Mouse (Mus musculus): ENCODE data around the gene Zfp644. TPM values are rescaled to one million over a fixed set of nuclear protein-coding genes. Genes with fewer than 3 reads are reported as not detected.
"Not testable (repeated sequence)": the region's sequence is repeated elsewhere in the genome, so short reads cannot be mapped to it uniquely, and the experiment has no call there.

Gene Zfp644
- polyA plus RNA-seq, 1 experiment from 2014 or later = 69.6 TPM

DNA sequence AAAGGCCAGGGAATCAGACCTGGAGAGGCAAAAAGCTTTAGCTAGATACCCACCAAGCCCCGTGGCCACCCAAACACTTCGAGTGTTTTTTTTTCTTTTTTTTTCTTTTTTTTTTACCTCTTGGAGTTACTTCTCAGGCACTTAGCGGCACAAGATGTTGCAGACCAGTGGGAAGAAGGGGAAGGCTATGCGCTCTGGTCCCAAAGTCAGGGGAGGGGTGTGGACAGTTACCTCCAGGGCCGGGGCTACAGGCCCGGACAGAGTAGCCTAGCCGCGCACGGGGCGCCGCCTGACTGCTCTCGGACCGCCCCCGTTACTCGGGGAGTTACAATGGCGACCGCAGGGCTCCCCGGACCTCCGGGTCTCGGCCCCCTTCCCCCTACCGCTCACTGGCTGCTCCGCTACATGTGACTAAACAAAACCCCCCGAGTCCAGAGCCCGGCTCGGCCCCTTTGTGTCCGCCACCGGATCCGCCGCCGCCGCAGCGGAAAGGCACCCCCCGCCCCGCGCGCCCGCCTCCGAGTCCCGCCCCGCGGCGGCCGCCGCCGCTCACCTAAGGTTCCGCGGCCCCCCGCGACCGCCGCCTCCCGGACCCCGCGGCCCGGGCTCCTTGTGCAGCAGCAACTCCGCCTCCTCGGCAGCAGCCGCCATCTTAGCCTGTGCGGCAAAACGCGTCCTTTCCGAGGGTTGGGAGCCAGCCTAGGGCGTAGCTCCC is 1.2 kb downstream of the Zfp644 start:
- Histone ChIP-seq H3K27ac (peak overlapping the region; percentile 97), H3K4me1 (peaks cover 45% of the 10 kb centered on the region), H3K9ac (peak overlapping the region; percentile 91), H3K4me3 (peak overlapping the region; percentile 61), H3K36me3 (replicated peaks) (no peaks in the 10 kb centered on the region), H3K27me3 (replicated peaks) (no peaks in the 10 kb centered on the region), H3K4me2 (peak overlapping the region; percentile 69), H3K9me3 (no peaks in the 10 kb centered on the region)
- under 1% methylated on average over 55 of the region's 63 CpGs for WGBS
- peak; percentile 93 for ATAC-seq (replicated peaks)

DNA sequence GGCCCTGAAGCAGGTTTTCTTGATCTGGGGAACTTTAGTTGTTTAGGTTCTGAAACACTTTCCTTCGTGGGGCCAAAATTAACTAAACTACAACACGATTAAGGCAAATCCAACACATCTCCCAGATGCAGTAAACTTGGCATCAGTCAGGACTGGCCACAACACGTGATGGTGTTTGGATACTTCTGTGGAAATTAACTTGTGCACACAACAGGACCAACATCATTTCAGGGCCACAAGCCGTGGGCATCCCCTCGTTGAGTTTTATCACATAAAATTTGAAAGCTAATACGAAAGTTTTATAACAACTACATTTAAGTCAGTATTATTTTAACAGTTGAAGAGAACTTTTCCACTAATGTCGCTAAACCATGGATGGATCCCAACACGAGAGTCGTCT is 1.9 kb downstream of the Zfp644 start:
- no peaks in the 10 kb centered on the region for H3K27me3 ChIP-seq (replicated peaks)
- peak overlapping the region; percentile 69 for H3K4me2 ChIP-seq
- peak overlapping the region; percentile 97; the same call in 1 of the 2 replicates for H3K27ac ChIP-seq
- peak overlapping the region; percentile 91; the same call in 1 of the 2 replicates for H3K9ac ChIP-seq
- no peaks in the 10 kb centered on the region for H3K36me3 ChIP-seq (replicated peaks)
- no peaks in the 10 kb centered on the region for H3K9me3 ChIP-seq
- peak overlapping the region; percentile 61 for H3K4me3 ChIP-seq
- ATAC-seq (replicated peaks) = no peak
- peaks cover 45% of the 10 kb centered on the region for H3K4me1 ChIP-seq
- 38% methylated on average over 9 of the region's 9 CpGs for WGBS

- peak overlapping the region; percentile 69 for H3K4me2 ChIP-seq
- H3K4me3 ChIP-seq = peak overlapping the region; percentile 61; the same call in 1 of the 2 replicates
- no peaks in the 10 kb centered on the region for H3K27me3 ChIP-seq (replicated peaks)
- H3K36me3 ChIP-seq (replicated peaks) = no peaks in the 10 kb centered on the region
- no peak overlapping the region for H3K27ac ChIP-seq
- ATAC-seq (replicated peaks) = no peak
- H3K9ac ChIP-seq = no peak overlapping the region
- WGBS = 97% methylated on average over 1 of the region's 1 CpGs
- H3K4me1 ChIP-seq = peaks cover 45% of the 10 kb centered on the region
- H3K9me3 ChIP-seq = no peaks in the 10 kb centered on the region
Observed at GRCm38 (mm10) chr5:106694683-106695082, 2.4 kb downstream of the Zfp644 start.

DNA sequence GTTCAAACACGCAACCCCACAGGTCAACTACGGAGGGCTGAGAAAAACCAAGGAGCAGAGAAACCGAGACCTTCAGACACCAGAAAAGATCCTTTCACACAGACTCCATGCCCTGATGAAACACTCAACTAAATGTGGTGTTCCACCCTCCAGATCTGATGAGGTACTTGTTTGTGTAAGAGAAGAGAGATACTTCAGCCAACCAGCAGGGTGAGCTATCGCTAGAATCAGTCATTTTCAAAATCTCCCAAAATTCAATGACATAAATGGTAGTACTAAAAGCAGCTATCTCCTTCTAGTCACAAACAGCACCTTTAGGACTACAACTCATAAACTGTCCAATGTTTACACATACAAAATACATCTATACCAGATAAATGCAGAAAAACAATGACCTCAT is 4.1 kb downstream of the Zfp644 start:
- Histone ChIP-seq H3K9ac (no peak overlapping the region), H3K27me3 (replicated peaks) (no peaks in the 10 kb centered on the region), H3K4me2 (no peak overlapping the region), H3K27ac (no peak overlapping the region), H3K4me1 (peaks cover 45% of the 10 kb centered on the region), H3K9me3 (no peaks in the 10 kb centered on the region), H3K36me3 (replicated peaks) (no peaks in the 10 kb centered on the region), H3K4me3 (no peak overlapping the region)
- no peak for ATAC-seq (replicated peaks)
- 93% methylated on average over 4 of the region's 4 CpGs for WGBS

DNA sequence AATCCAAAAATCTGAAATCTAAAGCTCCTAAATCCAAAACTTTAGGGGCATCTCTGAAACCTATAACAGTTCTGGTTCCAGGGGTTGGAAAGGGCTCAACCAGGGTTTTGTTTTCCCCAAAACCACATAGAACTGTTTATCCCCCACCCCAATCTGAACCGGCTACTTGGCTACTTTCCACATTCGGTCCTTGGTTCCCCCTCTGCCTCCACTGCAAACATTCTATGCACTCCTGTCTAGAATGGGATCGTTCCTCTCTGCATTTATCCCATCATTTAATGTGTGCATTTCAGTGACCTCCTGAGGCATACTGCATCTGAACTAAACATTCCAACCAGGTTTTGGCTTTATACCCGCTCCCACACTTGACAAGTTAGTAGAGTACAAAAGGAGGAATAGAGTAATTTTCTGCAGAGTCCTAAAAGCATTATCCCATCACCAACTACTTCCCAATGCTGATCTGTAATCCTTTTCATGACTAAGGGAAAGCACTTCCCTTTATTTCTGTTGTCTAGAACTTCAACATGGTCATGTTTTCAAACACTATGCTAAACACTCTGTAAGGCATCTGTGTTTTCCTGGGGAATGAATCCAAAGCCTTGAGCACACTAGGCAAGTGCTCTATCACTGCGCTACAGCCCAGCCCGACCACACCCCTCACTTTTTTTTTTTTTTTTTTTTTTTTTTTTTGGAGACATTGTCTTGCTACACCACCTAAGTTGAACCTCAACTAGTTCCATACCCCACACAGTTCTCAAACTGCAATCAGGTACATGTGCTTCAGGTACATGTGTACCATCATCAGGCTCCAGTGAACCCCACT is 16.2 kb downstream of the Zfp644 start:
- H3K9ac ChIP-seq = no peak overlapping the region
- H3K27ac ChIP-seq = no peak overlapping the region
- no peaks in the 10 kb centered on the region for H3K4me1 ChIP-seq
- H3K4me3 ChIP-seq = no peak overlapping the region
- H3K27me3 ChIP-seq (replicated peaks) = no peaks in the 10 kb centered on the region
- H3K4me2 ChIP-seq = no peak overlapping the region
- ATAC-seq (replicated peaks) = no peak
- no peaks in the 10 kb centered on the region for H3K9me3 ChIP-seq
- 91% methylated on average over 6 of the region's 6 CpGs for whole genome bisulfite sequencing
- H3K36me3 ChIP-seq (replicated peaks) = no peaks in the 10 kb centered on the region

- no peaks in the 10 kb centered on the region for H3K27me3 ChIP-seq (replicated peaks)
- H3K4me2 ChIP-seq = no peak overlapping the region
- no peak overlapping the region for H3K4me3 ChIP-seq
- H3K36me3 ChIP-seq (replicated peaks) = no peaks in the 10 kb centered on the region
- 91% methylated on average over 1 of the region's 1 CpGs for WGBS
- no peak overlapping the region for H3K27ac ChIP-seq
- ATAC-seq (replicated peaks) = no peak
- no peak overlapping the region for H3K9ac ChIP-seq
- H3K9me3 ChIP-seq = no peaks in the 10 kb centered on the region
- H3K4me1 ChIP-seq = no peaks in the 10 kb centered on the region
Observed at GRCm38 (mm10) chr5:106679659-106680058, 17.4 kb downstream of the Zfp644 start.

DNA sequence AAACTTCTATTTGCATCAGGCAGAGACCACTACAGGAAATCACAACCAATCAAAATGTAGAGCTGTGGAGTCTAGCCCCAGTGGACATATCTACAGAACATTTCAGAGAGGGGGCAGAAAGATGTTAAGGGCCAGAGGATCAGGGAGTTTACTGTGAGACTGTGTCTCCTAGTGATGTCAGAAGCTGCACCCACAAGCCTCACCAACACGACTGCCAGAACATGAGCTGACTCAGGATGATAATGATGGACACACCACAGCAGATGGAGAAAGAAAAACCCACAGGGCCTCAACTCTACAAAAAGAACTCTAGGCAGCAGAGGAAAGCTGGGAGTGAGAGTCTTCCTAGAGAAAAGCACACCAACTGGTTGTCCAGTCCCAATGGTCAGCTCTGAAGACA is 18.3 kb downstream of the Zfp644 start:
- H3K27me3 ChIP-seq (replicated peaks); H3K4me2 ChIP-seq; H3K27ac ChIP-seq; H3K9ac ChIP-seq; ATAC-seq (replicated peaks); H3K36me3 ChIP-seq (replicated peaks); H3K4me1 ChIP-seq; H3K4me3 ChIP-seq; H3K9me3 ChIP-seq: not testable (repeated sequence)
- 79% methylated on average over 1 of the region's 1 CpGs for WGBS

- WGBS = 95% methylated on average over 9 of the region's 9 CpGs
- Histone ChIP-seq H3K27ac (no peak overlapping the region), H3K27me3 (replicated peaks) (no peaks in the 10 kb centered on the region), H3K36me3 (replicated peaks) (no peaks in the 10 kb centered on the region), H3K9me3 (no peaks in the 10 kb centered on the region), H3K4me1 (no peaks in the 10 kb centered on the region), H3K4me3 (no peak overlapping the region), H3K9ac (no peak overlapping the region), H3K4me2 (no peak overlapping the region)
- no peak for ATAC-seq (replicated peaks)
Observed at GRCm38 (mm10) chr5:106676784-106677183, 20.3 kb downstream of the Zfp644 start.

GRCm38 (mm10) chr5:106672597-106672996 is 24.5 kb downstream of the Zfp644 start:
- H3K27ac ChIP-seq = no peak overlapping the region
- no peaks in the 10 kb centered on the region for H3K9me3 ChIP-seq
- H3K4me3 ChIP-seq = no peak overlapping the region
- H3K27me3 ChIP-seq (replicated peaks) = no peaks in the 10 kb centered on the region
- H3K9ac ChIP-seq = no peak overlapping the region
- no peaks in the 10 kb centered on the region for H3K36me3 ChIP-seq (replicated peaks)
- ATAC-seq (replicated peaks) = no peak
- no peak overlapping the region for H3K4me2 ChIP-seq
- no peaks in the 10 kb centered on the region for H3K4me1 ChIP-seq

DNA sequence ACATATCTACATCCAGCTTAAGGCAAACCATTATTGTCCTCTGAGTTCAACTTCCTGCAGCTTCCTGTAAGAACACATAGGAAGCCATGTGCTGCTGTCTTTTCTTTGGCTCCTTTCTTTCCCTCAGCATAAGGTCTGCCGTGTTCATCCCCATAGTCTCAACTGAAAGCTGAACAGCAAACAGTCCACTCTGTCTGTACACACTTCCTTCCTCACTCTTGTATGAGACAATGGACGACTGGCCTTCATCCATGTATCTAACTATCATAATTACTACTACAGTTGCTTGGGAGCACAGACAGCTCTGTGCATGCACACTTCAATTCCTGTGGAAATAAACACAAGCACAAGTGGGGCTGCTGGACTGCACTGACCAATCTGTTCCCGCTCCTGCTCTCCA is 25.2 kb downstream of the Zfp644 start:
- no peaks in the 10 kb centered on the region for H3K27me3 ChIP-seq (replicated peaks)
- no peak overlapping the region for H3K9ac ChIP-seq
- H3K4me3 ChIP-seq = no peak overlapping the region
- H3K4me2 ChIP-seq = no peak overlapping the region
- 71% methylated on average over 3 of the region's 3 CpGs for WGBS
- H3K4me1 ChIP-seq = no peaks in the 10 kb centered on the region
- ATAC-seq (replicated peaks) = no peak
- no peaks in the 10 kb centered on the region for H3K36me3 ChIP-seq (replicated peaks)
- H3K27ac ChIP-seq = no peak overlapping the region
- H3K9me3 ChIP-seq = no peaks in the 10 kb centered on the region

GRCm38 (mm10) chr5:106664910-106665309 is 32.2 kb downstream of the Zfp644 start:
- ATAC-seq (replicated peaks) = no peak
- 90% methylated on average over 4 of the region's 4 CpGs for WGBS

GRCm38 (mm10) chr5:106660867-106661266 is 36.2 kb downstream of the Zfp644 start:
- Histone ChIP-seq H3K4me3 (no peak overlapping the region), H3K36me3 (replicated peaks) (no peaks in the 10 kb centered on the region; the same call in 1 of the 2 replicates), H3K9ac (no peak overlapping the region), H3K27ac (no peak overlapping the region), H3K4me1 (no peaks in the 10 kb centered on the region), H3K27me3 (replicated peaks) (no peaks in the 10 kb centered on the region), H3K9me3 (no peaks in the 10 kb centered on the region), H3K4me2 (no peak overlapping the region)
- 89% methylated on average over 1 of the region's 1 CpGs for WGBS
- ATAC-seq (replicated peaks) = no peak

More at GRCm38 (mm10) chr5:106664910-106665309, 32.2 kb downstream of the Zfp644 start:
- Histone ChIP-seq H3K4me3 (no peak overlapping the region), H3K4me2 (no peak overlapping the region), H3K36me3 (replicated peaks) (no peaks in the 10 kb centered on the region; the same call in 1 of the 2 replicates), H3K9ac (no peak overlapping the region), H3K9me3 (no peaks in the 10 kb centered on the region), H3K4me1 (no peaks in the 10 kb centered on the region), H3K27me3 (replicated peaks) (no peaks in the 10 kb centered on the region), H3K27ac (no peak overlapping the region)

Data from midbrain, embryonic 15.5 days (tissue).